Mouse (Mus musculus) adrenal gland, postnatal 25 days (tissue): ENCODE measurements at regions not wholly inside any gene's neighbourhood (a gene's known extent, or its start where the extent isn't known, plus 50 kb on each side); places are given as distances from the start of the nearest gene placed in this dataset.

ENCODE experiments used
- DNase-seq: peaks from one replicate; pipeline ENCODE4 v3.0.0; 2021; ENCODE audit warnings: mixed read lengths

DNA sequence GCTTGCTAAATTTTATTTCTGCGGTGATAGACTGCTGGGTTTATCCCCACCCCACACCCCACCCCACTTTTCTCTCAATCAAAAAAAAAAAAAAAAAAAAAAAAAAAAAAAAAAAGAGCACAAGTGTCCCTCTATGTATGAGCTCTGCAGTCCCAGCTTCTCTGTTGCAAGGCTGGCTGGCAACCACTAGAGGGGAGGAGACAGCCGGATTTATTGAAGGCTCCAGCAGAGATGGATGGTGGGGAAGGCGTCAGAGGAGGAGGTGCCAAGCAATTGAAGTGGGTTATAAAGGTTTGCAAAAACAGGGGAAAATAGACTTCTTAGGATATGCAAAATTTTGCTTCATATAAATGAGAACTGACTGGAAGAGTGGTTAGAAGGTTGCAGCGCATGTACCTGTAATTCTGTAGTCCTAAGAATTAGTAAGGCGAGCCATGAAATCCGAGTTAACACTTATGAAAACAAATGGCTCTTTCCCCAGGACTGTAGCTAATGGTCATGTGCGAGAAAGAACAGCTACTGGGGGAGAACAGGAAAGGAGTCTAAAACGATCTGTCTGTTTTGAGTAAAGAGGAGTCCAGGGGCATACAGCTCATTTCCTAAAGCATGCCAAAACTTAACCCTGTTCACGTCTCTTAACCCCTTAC is 885.1 kb upstream of the Pou3f3 start:
- peak; percentile 38 for DNase-seq

DNA sequence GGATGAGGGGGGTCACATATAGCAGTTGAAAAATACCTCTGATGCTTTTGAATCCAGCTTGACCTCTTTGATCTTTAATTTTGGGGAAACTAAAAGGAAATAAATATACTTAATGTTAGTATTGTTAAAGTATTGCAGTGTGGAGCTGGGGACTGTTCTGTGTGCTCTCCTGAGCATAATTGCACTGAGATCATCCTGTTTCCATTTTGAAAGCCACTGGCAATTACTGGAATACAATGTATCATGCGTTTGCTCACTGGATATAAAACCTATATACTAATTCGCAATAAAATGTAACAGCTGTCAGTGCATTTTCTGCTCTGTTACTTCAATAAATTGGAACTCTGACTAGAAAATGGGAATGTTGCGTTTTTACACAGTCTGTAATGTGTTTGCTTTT is 884.4 kb upstream of the Pou3f3 start:
- no peak for DNase-seq

DNA sequence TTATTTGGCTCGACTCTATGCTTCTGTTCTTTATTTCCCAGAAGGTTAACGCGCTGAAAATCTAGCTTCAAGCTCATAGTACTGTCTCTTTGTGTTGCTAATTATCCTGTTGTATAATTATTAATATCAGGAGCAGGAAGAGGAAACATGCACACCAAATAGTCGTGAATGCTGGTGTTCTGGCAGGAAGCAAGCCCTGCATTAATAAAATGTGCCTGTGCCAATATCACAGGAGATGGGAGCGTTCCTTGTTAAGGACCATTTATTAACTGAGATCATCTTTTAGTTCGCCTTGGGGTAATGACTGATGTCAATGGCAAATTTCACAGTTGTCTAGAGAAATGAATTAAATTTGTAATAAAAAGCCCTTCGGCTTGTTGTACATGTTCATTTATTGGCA is 883.5 kb upstream of the Pou3f3 start:
- no peak for DNase-seq

DNA sequence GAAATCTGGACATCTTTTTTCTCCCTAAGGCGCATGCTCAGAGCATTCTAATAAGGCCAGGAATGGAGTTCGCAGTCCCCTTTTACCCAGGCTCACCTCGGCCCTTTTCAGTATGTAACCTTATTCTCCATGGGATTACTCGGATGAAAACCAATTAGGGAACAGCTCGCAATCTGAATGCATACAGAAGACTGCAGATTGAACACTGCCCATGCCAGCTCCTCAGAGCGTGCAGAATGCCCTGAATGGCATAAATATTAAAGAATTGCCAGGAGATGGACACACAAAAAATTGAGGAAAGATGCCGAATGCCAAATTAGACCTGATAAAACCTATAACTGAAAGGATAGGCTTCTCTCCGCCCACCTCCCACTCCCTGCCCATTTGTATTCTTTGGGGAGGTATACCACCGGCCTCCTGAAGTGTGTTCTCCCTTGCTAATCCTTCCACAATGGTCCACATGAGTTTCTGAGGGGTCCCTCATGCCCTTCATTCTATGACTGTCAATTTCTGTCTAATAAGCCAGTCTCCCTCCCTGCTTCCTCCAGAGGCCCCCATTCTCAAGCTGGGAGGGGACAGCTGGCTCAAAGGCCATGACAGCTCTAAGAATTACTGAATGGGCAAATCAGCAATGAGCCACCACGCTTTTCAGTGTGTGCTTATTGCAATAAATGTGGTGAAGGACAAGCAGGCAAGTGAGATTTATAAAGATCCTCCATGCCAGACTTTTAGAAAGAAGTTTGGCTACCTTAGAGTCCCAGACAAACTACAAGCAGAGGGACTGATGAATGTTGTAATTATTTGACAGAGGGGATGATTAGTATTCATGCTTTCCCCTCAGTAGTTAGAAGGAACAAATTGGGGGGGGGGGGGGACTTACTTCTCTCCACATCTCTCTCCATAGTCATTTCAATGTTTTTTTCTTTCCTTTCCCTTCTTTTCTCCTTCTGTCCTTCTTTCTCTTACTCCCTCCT is 881.2 kb upstream of the Pou3f3 start:
- no peak for DNase-seq

DNA sequence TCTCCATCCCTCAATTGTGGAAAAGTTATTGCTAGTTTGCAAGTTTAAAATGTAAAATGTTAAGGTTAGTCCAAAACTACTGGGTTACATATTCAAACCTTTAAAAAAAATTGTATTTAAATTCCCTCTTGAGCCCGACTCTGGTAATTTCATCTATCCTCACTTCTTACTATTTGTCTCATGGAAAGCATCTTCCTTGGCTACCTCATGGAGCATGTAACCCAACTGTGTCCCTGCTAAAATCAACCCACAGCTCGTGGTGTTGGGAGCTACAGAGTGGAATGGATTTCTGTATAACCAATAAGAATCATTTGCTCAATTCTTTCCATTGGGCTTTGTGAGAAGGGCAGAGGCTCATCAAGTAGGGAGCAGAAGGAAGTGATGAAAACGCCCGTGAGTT is 880.5 kb upstream of the Pou3f3 start:
- no peak for DNase-seq

DNA sequence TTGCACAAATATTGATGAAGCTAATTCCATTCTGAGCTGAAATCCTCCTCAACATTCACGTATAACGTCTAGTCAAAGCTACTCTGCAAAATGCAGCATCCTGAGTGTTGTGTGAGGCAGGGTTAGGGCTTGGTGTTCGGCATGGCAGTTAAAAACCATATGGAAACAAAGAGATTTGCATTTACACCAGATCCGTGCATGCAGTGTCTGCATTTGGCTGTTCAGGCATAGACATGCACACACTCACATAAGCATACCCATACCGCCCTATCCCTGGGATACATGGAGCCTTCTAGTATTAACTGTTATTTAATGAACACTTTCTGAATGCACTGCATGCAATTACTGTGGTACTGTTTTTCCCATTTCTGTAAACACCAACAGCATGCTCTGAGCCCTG is 872.8 kb upstream of the Pou3f3 start:
- no peak for DNase-seq

DNA sequence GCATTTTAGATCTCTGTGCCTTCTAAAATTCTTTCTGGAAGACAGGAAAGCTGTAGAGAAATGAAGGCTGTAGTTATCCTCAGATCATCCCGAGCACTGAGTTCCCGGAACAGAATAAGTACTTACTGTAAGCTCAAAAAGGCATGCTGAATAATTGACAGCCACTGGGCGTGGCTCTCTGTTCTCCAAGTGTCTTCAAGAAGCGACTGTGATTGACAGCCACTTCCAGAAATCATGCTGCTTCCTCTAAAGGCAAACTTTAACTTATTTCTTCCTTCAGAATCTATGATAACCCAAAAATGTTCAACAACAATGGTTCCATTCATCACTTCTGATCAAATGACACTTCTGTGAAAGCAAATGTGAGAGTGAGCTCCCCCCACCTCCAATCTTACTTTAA is 870.3 kb upstream of the Pou3f3 start:
- no peak for DNase-seq

DNA sequence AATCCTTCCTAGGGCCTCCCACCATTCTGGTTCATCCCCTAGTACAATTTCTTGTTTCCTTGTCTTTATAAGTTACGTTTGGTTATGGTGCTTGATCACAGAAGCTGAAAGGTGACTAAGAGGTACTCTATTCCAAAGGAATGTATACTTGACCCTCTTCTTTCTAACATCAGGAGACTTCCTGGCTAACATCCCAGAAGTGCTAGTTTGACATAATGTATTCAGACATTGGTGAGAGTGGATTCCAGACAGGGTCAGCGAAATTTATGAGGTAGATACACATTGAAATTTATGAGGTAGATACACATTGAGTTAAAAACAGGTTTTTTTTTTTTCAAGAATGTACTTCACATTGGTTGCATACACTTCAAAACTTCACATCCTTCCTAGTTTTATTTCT is 863.9 kb upstream of the Pou3f3 start:
- no peak for DNase-seq
